Mouse (Mus musculus) left cerebral cortex, adult 8-10 months (tissue): ENCODE results near the gene Irak4. TPM values are rescaled to one million over a fixed set of nuclear protein-coding genes. Genes with fewer than 3 reads are reported as not detected.

Experiments
- DNase-seq, 2 experiments: peaks; one replicate each; pipeline ENCODE4 v3.0.0; 2022; ENCODE audit warnings: low spot score in 2 of 2
- total RNA-seq, 4 experiments: library from RNA; stranded (reverse); gene quantifications; 2 replicates each; pipeline ENCODE4 v1.2.4; 2022

The Irak4 gene
- total RNA-seq, 4 experiments from 2014 or later, result 2.2 to 2.8 (median 2.5) TPM

- no peak for DNase-seq
Measured at GRCm38 (mm10) chr15:94620909-94621308, 77.5 kb downstream of the Irak4 start.

- DNase-seq, result no peak
Measured at GRCm38 (mm10) chr15:94628463-94628829, 85.0 kb downstream of the Irak4 start.

DNA sequence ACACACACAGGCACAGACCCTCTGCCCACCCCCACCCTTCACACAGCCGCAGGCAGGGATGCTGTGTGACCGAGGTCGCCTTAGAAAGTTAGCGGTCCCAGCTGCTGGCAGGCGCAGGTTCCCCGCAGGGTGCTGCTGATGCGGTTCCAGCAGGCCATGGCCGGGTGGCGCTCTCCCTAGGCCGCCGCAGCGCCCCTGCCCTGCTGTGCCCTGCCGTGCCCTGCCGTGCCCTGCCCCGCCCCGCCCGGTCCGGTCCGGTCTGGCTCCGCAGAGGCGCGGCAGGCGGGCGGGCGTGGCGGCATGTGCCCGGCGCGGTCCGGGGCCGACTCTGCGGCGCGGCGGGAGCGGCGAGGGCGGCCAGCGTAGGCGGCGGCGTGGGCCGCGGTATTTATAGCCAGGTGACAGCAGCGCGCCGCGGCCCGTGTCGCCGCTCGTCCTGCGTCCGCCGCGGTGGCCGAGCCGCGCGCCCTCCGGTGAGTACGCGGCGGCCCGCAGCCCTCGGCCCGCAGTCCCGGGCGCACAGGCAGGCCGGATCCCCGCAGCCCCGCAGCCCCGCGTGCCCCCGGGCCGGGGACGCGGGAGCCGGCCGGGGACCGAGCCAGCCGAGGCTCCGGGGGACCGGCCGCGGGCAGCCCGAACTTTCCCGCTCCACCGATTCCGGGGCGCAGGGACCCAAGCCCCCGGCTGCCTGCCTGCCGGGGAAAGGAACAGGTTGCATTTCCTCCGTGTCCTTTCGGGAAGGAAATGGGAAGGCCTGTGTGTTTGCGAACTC, 85.6 kb downstream of the Irak4 start, which contains the start of gene Tmem117:
Tmem117 (plus strand) TSS at position 403 of the 772 bp plus-strand sequence.
- DNase-seq, result no peak

DNA sequence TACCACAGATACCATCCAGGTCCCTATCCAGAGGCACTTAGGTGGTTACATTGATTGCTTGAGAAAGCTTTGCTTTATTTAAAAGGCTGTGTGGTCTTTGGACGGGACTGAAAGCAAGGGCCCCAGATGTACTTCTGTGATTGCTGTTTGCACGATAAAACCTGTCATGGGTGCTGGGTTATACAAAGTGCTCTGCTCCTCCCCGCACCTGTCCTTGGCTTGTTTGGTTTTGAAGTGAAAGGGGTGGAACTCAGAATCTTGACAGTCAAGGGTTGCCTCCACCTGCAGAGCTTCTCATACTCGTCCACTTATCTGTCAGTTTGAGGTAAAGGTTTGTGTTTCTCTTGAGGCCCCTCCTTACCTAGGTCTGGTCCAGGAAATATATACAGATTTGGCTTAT, 87.1 kb downstream of the Irak4 start:
- no peak for DNase-seq

Other genes starting within 250 kb of the Irak4 start
- 1 to 10 TPM; 7.3 to 9.5 (median 8.8) TPM for gene Adamts20, start 78.2 kb upstream of the Irak4 start, total RNA-seq
- 1 to 10 TPM; 2.4 to 5.7 (median 4.2) TPM for gene Pus7l, start 96 bp upstream of the Irak4 start, total RNA-seq
- 10 to 100 TPM; 36.8 to 44.6 (median 42.0) TPM for gene Twf1, start 46.2 kb downstream of the Irak4 start, total RNA-seq
- gene Tmem117, start 85.6 kb downstream of the Irak4 start, total RNA-seq, result 10 to 100 TPM in 1 of 4 experiments, 1 to 10 TPM in 3; 8.2 to 10.0 (median 9.2) TPM